Mouse (Mus musculus) heart, adult 18-20 months (tissue): Measurements from ENCODE around the gene Slc16a14. TPM values are rescaled to one million over a fixed set of nuclear protein-coding genes. Genes with fewer than 3 reads are reported as not detected.
"Not testable (repeated sequence)": the region's sequence is repeated elsewhere in the genome, so short reads cannot be mapped to it uniquely, and the experiment has no call there.

Experiments used
- DNase-seq, 2 experiments: peaks; one replicate each; pipeline ENCODE4 v3.0.0; 2021 to 2022; ENCODE audit warnings: mixed read lengths in 1 of 2
- long read RNA-seq, 2 experiments: library from polyadenylated mRNA; stranded (forward); transcript quantifications; one replicate each; pipeline ENCODE4 v2.0.0; 2021
- total RNA-seq, 2 experiments: library from RNA; stranded (reverse); gene quantifications; 2 replicates each; pipeline ENCODE4 v1.2.3; 2021

The Slc16a14 gene
- total RNA-seq, result under 1 TPM; 0.35 to 0.36 TPM
- long read RNA-seq, experiment 1, result 0 reads
- long read RNA-seq, experiment 2, result 0 reads

- peak; percentile 12 to 29 for DNase-seq
These were observed at the start of gene Slc16a14 for GRCm38 (mm10) chr1:84934503-84935333. Gene Slc16a14 (minus strand): TSS chr1:84935134.

GRCm38 (mm10) chr1:84961779-84962178 lies 26.8 kb upstream of the Slc16a14 start:
- not testable (repeated sequence) for DNase-seq

GRCm38 (mm10) chr1:84957713-84958112 lies 22.8 kb upstream of the Slc16a14 start:
- DNase-seq, result not testable (repeated sequence)

GRCm38 (mm10) chr1:84956771-84957170 lies 21.8 kb upstream of the Slc16a14 start:
- not testable (repeated sequence) for DNase-seq

GRCm38 (mm10) chr1:84952456-84953181 lies 17.7 kb upstream of the Slc16a14 start:
- peak in 1 of 2 experiments; percentile 9 for DNase-seq

- DNase-seq, result no peak
These were observed 16.6 kb upstream of the Slc16a14 start for GRCm38 (mm10) chr1:84951566-84951965.

GRCm38 (mm10) chr1:84947390-84947789 lies 12.5 kb upstream of the Slc16a14 start:
- no peak for DNase-seq

GRCm38 (mm10) chr1:84945950-84946349 lies 11.0 kb upstream of the Slc16a14 start:
- DNase-seq, result peak in 1 of 2 experiments; percentile 61

- DNase-seq, result peak in 1 of 2 experiments; percentile 10
These were observed 8.6 kb upstream of the Slc16a14 start for GRCm38 (mm10) chr1:84943549-84943948.

GRCm38 (mm10) chr1:84942666-84943065 lies 7.7 kb upstream of the Slc16a14 start:
- no peak for DNase-seq

- DNase-seq, result no peak
These were observed 5.4 kb upstream of the Slc16a14 start for GRCm38 (mm10) chr1:84940322-84940721.

GRCm38 (mm10) chr1:84939466-84939865 lies 4.5 kb upstream of the Slc16a14 start:
- DNase-seq, result no peak

- no peak for DNase-seq
These were observed 2.0 kb upstream of the Slc16a14 start for GRCm38 (mm10) chr1:84936716-84937510.

- DNase-seq, result peak; percentile 38 to 71
These were observed 734 bp upstream of the Slc16a14 start for GRCm38 (mm10) chr1:84935668-84936067.

GRCm38 (mm10) chr1:84934151-84934502 lies 807 bp downstream of the Slc16a14 start:
- DNase-seq, result no peak

GRCm38 (mm10) chr1:84933472-84934150 lies 1.3 kb downstream of the Slc16a14 start:
- DNase-seq, result peak; percentile 69 to 84

GRCm38 (mm10) chr1:84925599-84925998 lies 9.3 kb downstream of the Slc16a14 start:
- DNase-seq, result peak in 1 of 2 experiments; percentile 31

- DNase-seq, result peak in 1 of 2 experiments; percentile 25
These were observed 10.8 kb downstream of the Slc16a14 start for GRCm38 (mm10) chr1:84924134-84924533.

GRCm38 (mm10) chr1:84923432-84923831 lies 11.5 kb downstream of the Slc16a14 start:
- DNase-seq, result no peak

GRCm38 (mm10) chr1:84918865-84919264 lies 16.1 kb downstream of the Slc16a14 start:
- no peak for DNase-seq

- DNase-seq, result no peak
These were observed 19.9 kb downstream of the Slc16a14 start for GRCm38 (mm10) chr1:84915010-84915409.

GRCm38 (mm10) chr1:84912571-84912970 lies 22.4 kb downstream of the Slc16a14 start:
- DNase-seq, result no peak
